Mouse (Mus musculus) adrenal gland, postnatal 25 days (tissue): ENCODE data around the gene Hlcs. TPM values are rescaled to one million over a fixed set of nuclear protein-coding genes. Genes with fewer than 3 reads are reported as not detected.

Experiments used
- DNase-seq: peaks from one replicate; pipeline ENCODE4 v3.0.0; 2021; ENCODE audit warnings: mixed read lengths
- total RNA-seq: library from RNA; stranded (reverse); gene quantifications from 2 replicates; pipeline ENCODE4 v1.2.3, GENCODE M21; 2021

The Hlcs gene
- total RNA-seq, 1 experiment from 2014 or later: 20.3 TPM

- DNase-seq: peak; percentile 38
Measured at GRCm38 (mm10) chr16:94289138-94290072, 24.0 kb downstream of the Hlcs start.

- DNase-seq: no peak
Measured at GRCm38 (mm10) chr16:94287826-94288225, 25.5 kb downstream of the Hlcs start.

GRCm38 (mm10) chr16:94283972-94284371 is 29.4 kb downstream of the Hlcs start:
- no peak for DNase-seq

GRCm38 (mm10) chr16:94270826-94271225 is 42.5 kb downstream of the Hlcs start:
- no peak for DNase-seq

- DNase-seq: peak; percentile 87
Measured at GRCm38 (mm10) chr16:94269635-94270034, 43.7 kb downstream of the Hlcs start.

GRCm38 (mm10) chr16:94268205-94268604 is 45.2 kb downstream of the Hlcs start:
- no peak for DNase-seq

GRCm38 (mm10) chr16:94264611-94265010 is 48.8 kb downstream of the Hlcs start:
- DNase-seq: no peak

GRCm38 (mm10) chr16:94262501-94262900 is 50.9 kb downstream of the Hlcs start:
- DNase-seq: no peak

GRCm38 (mm10) chr16:94260938-94261630 is 52.3 kb downstream of the Hlcs start:
- DNase-seq: no peak

- peak; percentile 77 for DNase-seq
Measured at GRCm38 (mm10) chr16:94258366-94259310, 54.7 kb downstream of the Hlcs start.

GRCm38 (mm10) chr16:94255592-94255991 is 57.8 kb downstream of the Hlcs start:
- DNase-seq: no peak

- DNase-seq: no peak
Measured at GRCm38 (mm10) chr16:94255035-94255434, 58.3 kb downstream of the Hlcs start.

GRCm38 (mm10) chr16:94254415-94254891 is 58.9 kb downstream of the Hlcs start:
- DNase-seq: no peak

GRCm38 (mm10) chr16:94253671-94254414 is 59.5 kb downstream of the Hlcs start:
- no peak for DNase-seq

GRCm38 (mm10) chr16:94251756-94252155 is 61.6 kb downstream of the Hlcs start:
- DNase-seq: no peak

- no peak for DNase-seq
Measured at GRCm38 (mm10) chr16:94250640-94251349, 62.6 kb downstream of the Hlcs start.

GRCm38 (mm10) chr16:94250136-94250535 is 63.2 kb downstream of the Hlcs start:
- DNase-seq: no peak

- DNase-seq: no peak
Measured at GRCm38 (mm10) chr16:94249666-94250065, 63.7 kb downstream of the Hlcs start.

- DNase-seq: no peak
Measured at GRCm38 (mm10) chr16:94248721-94249120, 64.7 kb downstream of the Hlcs start.

GRCm38 (mm10) chr16:94246976-94247375 is 66.4 kb downstream of the Hlcs start:
- no peak for DNase-seq
